Mouse (Mus musculus) kidney, postnatal 36 days (tissue): ENCODE data around the gene Ap3b1.
"Not testable (repeated sequence)": the region's sequence is repeated elsewhere in the genome, so short reads cannot be mapped to it uniquely, and the experiment has no call there.

Source experiments
- DNase-seq, 2 experiments: peaks; one replicate each; pipeline ENCODE4 v3.0.0; 2021 to 2022; ENCODE audit warnings: mixed read lengths in 2 of 2

The Ap3b1 gene

DNA sequence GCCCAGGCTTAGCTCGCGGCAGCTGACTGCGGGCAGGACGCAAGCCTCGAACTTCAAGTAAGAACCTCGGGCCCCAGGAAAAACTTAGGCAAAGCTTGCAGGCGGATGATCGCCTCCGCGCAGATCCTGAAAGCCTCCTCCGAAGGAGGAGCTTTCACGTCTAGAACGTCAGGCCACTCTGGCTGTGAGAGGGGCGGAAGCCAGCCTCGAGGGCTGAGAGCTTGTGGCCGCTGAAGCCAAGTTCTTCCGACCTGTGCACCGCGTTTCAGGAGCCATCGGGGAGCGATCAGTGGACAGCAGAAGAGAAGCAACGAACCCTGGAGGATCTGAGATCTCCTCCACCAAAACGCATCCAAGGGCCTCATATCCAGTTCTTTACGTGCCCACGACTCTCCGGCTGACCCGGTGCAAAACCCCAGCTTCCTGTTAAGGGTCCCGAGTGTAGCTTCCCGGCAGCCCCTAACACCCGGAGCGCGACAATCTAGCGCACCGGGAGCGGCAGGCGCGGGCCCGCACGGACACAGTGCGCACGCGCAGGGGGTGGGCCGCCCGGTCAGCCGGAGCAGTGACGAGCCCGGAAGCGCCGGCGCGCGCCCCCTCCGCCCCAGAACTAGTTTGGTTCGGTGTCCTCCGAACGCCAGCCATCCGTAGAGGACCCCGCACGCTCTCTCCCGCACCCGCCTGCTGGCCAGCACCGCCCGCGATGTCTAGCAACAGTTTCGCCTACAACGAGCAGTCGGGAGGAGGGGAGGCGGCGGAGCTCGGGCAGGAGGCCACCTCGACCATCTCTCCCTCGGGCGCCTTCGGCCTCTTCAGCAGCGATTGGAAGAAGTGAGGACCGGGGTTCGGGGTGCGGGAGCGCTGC lies at the start of gene Ap3b1:
Gene Ap3b1, plus strand, starts transcription at position 560 of the 865 bp plus-strand sequence.
- peak; percentile 91 to 96 for DNase-seq

DNA sequence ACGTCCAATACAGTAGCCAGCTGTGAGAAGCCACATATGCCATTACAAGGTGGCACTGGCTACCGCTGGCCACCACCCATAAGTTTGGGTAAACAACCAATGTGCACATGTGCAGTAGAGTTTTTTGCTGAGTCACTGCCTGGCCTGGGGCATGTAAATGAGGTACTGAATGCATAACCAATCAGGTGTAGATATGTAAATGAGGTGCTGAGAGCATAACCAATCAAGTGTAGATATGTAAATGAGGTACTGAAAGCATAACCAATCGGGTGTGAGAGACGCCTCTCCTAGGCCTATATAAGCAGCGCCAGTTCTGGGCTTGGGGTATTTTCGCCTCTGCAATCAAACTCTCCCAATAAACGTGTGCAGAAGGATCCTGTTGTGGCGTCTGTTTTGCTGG lies 45.9 kb upstream of the Ap3b1 start:
- not testable (repeated sequence) for DNase-seq

DNA sequence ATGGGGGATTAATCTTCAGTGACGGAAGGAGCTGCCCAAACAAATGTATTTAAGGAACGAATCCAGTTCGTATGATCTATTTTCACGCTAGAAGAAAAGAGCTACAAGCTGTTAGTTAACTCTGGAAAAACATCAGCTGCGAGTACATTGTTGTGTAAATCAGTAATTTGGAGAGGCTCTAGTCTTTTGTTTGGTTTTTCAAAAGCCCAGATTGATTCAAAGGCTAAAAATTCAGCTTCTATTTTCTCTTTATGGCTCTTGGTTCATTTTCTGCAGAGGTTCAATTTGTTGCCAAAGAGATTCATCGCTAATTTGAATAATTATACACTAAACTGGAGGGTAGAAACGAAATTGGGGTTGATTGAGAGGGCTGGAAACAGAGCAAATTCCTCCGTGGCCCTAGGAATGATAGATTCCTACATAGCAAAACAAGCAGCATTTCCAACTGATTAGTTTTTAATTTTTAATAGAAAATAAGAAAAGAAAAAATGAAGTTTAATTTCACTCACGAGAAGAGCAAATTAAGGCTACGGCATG lies 41.7 kb upstream of the Ap3b1 start:
- no peak for DNase-seq

DNA sequence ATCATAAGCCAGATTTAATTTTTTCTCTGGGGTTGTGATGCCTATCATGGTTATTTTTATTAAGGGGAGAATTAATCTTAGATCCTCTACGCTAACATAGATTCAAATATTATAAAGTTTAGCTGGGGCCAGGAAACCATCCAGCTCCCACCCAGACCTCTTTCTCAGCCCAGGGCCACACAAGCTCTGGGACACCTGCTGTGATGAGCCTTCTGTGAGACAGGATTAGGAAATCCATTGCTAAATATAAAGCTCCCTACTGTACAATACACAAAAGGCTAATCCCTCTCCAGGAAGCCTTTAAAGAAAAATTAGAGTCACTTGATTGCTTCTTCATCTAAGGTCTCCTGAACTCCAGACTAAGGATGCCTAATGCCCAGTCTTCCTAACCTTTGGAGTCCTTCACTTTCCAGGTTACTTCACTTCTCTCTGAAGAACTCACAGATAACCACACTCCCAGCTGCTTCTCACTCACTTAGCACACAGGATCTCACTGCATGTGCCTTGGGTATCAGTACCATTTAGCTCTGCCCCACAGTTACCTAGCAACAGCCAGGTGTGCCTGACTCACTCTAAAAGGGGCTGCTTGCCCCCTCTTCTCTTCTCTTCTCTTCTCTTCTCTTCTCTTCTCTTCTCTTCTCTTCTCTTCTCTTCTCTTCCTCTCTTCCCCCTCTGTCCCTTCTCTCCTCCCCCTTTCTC lies 37.5 kb upstream of the Ap3b1 start:
- DNase-seq = no peak

DNA sequence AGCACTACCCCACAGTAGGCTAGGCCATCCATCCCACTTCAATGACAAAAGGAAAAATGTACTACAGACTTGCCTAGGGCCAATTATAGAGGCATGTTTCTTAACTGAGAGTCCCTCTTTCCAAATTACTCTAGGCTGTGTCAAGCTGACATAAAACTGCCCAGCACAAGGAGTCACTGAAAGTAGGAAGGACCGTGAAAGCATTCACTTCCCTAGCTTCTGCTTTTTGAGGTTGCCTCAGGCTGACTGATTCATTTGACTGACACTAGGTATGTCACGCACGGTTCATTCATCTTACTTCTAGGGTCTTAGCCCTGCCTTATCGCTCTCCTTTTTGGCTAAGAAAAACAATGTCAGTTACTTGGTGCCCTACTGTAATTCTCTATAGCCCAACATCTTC lies 36.3 kb upstream of the Ap3b1 start:
- no peak for DNase-seq

DNA sequence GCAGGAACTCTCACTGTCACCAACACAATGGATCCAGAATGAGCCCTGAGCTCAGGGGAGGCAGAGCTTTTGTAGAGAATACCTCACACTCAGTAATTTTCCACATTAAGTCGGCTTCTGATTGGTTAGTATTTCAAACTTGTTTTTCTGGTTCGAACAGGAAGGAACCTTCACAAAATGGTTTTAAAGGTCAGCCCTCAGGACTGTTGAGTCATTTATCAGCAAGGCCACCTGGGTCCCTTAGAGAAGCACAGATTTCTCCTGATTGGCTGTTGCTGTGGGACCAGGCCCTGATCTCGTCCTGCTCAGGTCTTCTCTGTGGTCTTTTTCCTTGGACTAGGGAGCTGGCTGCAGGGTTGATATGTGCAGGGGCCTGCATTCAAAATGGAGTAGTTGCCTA lies 30.7 kb upstream of the Ap3b1 start:
- DNase-seq = peak in 1 of 2 experiments; percentile 13

DNA sequence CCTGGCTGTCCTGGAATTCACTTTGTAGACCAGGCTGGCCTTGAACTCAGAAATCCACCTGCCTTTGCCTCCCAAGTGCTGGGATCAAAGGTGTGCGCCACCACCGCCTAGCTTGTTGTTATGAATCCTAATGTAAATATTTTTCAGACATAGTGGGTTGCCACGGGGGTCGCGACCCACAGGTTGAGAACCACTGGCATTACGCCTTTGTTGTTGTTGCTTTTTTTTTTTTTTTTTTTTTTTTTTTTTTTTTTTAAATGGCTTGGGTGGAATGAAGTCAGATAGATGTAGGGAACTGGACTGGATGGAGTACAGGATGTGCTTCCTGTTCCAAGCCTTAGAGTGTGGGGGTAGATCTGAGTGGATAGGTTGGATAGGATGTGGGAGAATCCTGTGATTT lies 29.8 kb upstream of the Ap3b1 start:
- DNase-seq = not testable (repeated sequence)

DNA sequence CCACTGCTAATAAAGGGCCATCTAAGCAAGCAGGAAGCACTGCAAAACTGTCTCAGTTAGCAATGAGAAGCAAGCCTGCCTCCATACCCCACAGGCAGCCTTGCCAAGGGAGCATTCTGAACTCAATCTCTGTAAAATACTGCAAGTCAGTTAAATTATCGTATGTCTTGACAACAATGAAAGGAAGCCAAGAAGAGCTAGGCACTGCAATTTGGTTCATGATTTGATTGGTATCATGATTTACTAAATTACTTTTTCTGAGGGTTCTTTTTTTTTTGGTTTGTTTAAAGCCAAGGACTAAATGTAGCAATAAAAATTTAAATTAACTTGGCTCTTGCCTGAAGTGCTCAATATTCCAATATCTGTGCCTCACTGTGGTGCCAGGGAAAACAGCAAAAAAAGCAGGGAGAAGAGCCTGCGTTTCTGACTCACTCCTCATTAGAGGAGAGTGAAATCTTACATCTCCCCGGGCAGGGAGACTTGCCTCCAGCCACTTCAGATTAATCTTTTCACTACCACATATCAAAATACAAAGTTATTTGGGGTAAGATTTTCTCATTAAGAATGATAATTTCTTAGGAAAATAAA lies 28.3 kb upstream of the Ap3b1 start:
- no peak for DNase-seq

DNA sequence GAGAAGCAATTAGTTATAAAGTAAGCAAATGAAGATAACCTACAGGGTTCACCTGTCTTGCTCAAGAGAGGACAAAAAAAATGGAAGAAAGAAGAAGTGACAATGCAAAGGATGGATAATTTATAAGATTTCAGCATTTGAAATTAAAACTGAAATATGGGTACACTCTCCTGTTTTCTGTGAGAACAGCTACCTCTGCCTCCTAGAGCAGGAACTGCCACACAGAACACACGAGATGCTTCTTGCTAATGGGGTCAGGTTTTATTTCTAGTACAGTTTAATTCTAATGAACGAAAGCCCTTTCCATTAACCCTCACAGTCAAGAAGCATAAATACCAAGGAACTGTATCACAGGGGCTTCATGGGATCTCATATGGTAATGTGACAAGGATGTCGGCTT lies 20.4 kb upstream of the Ap3b1 start:
- no peak for DNase-seq

DNA sequence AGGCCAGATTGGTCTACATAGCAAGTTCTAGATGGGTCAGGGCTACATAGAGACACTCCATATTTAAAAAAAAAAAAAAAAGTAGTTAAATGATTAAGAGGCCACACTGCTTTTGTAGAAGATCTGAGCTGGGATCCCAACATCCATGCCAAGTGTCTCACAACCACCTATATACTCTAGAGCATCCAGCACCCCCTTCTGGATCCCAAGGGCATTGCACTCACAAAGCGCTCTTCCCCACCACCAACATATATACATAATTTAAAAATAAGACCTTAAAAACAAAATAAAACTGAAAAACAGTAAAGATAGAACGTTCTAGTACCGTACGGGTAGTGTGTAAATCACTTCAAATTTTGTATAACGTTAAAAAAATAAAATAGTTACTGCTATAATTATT lies 15.6 kb upstream of the Ap3b1 start:
- no peak for DNase-seq

DNA sequence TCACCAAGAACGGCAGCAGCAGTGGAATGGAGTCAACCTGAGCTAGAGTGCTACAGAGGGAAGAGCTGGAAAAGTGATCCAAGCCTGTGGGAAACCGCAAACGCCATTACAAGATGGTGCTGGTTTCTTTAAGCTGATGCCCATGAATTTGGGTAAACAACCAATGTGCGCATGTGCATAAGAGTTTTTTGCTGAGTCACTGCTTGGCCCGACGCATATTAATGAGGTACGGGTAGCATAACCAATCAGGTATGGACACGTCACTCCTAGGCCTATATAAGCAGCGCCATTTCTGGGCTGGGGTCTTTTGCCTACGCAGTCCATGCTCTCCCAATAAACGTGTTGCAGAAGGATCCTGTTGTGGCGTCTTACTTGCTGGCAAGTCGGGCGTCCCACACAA lies 14.2 kb upstream of the Ap3b1 start:
- not testable (repeated sequence) for DNase-seq

DNA sequence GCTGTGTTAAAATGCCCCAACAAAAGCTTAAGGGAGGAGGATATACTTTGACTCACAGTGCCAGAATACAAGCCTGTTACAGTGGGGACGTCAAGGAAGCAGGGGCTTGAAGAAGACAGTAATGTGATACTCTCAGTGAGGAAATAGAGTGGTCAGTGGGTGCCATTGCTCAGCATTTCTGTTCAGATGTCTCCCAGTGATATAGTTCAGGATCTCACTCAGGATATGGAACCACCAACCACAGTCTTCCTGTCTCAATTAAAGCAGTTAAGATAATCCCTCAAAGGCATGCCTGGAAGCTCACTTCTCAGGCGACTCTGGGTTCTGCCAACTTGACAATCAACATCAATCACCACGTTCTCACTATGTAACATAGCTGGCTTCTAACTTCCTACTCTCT lies 4.2 kb upstream of the Ap3b1 start:
- no peak for DNase-seq

DNA sequence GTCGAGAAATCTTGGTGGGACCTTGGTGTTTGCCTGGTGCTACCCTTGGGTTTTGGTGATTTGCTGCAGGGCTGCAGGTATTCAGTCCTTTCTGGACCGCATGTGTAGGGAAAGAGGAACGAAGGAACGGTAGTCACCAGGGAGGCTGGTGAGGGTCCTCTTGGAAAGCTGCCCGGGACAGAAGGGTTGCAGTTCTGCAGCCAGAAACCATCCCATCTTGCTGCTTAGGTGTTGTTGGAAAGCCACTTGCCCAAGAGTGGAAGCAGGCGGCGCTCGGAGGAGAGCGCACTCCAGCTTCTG lies 709 bp upstream of the Ap3b1 start:
- no peak for DNase-seq

DNA sequence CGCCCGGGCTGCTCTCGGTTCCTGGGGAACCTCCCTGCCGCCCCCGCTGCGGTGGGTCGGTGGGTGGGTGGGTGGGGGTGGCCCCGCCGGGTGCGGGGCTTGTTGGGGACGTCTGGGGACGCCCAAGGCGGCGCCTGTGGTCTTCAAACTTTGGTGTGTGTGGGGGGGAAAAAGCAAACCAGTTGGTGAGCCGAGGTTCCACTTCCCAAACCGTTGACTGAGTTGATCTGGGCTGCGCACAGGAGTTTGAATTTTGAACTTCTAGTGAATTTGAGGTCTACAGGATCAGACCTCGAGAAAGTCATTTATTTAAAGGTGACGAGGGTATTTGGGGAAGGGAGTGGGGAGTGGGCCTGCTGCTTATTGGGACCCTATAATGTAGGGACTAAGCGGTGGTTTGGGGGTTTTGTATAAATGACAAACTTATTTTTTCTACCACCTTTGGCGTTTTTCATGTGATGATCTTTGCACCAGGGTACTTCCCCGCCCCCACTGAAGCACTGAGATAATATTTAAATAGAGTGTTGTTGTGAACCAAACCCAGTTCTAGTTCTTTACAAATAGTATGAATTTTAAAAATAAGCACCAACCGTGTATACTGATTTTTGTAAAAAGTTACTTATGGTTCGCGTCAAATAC lies 641 bp downstream of the Ap3b1 start:
- peak; percentile 37 to 60 for DNase-seq

DNA sequence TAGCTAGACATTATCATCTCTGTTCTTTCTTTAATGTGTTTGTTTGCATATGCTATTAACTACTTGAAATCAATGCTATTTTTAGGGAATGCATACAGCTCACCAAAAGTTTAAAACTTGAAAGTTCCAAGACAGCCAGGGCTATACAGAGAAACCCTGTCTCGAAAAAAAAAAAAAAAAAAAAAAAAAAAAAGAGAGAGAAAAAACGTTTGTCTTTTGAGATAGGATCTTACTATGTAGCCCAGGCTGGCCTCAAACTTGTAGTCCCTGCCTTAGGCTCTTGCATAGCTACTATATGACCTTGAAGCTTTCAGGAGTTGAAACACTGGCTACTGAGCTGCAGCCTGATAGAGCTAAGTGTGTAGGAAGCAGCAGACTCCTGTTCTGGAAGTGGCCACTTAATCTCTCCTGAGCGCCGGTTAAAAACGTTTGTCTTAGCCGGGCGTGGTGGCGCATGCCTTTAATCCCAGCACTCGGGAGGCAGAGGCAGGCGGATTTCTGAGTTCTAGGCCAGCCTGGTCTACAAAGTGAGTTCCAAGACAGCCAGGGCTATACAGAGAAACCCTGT lies 2.3 kb downstream of the Ap3b1 start:
- DNase-seq = not testable (repeated sequence)

DNA sequence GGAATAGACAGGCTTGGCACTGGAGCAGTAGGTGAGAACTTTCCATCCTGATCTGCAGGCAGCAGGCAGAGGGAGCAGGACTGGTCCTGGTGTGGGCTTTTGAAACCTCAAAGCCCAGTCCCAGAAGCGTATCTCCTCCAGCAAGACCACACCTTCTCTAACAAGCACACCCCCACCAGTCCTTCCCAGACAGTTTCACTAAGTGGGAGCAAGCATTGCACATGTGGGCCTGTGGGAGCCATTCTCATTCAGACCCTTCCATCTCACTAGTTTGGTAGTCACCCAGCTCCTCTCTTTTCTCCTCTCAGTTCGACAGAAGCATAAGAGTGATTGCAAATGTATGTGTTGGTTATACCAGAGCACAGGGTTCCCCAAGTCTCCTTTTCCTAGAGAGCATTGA lies 5.6 kb downstream of the Ap3b1 start:
- no peak for DNase-seq

DNA sequence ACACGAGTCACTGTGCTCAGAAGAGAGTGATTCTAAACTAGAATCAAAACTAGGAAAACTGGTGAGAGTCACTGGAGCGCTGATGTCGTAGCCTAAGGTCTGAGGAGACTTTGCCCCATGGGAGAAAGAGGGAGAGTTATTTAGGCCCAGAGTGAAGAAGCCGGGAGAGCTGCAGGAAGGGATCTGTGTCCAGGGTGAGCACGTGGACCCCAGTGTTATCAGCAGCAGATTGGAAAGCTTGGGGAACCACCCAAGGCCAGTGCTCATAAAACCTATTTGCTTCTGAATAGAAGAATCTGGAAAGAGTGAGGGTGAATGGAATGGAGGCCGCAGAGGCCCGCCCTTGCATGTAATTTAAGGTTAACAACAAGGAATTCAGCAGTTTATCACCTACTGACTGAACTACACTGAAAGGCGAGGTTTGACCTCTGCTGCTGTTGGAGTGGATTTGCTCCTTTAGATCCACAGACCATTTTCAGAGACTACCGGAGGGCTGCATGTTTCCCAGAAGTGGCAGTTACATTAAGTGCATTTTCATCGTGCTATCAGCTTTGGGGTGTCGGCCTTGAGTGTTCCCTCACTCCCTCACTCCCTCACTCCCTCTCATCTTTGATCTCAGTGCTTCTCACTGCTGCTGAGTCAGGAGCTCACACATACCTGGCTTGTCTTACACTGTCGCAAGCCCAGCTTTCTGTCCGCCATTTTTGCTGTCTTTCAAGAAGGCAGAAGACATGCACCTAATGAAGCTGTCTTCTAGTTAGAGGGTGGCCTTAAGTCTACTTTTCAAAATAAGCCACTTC lies 6.5 kb downstream of the Ap3b1 start:
- no peak for DNase-seq

DNA sequence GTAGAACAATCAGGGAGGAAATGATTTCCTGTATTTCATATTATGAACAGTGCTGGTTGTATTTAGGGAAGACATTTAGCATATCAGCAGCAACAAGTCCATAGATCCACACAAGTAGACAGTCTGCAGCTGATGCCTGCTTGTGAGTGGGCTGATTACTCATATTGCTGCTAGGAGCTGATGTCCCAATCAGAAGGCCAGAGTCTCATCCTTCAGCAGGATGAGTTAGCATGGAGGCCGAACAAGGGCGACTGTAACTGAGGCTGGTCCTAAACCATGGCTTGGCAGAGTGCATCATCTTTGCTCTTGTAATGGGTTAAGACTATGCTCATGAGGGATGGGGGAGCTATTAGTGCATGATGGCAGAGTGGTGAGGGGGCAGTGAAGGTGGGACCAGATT lies 9.1 kb downstream of the Ap3b1 start:
- no peak for DNase-seq

DNA sequence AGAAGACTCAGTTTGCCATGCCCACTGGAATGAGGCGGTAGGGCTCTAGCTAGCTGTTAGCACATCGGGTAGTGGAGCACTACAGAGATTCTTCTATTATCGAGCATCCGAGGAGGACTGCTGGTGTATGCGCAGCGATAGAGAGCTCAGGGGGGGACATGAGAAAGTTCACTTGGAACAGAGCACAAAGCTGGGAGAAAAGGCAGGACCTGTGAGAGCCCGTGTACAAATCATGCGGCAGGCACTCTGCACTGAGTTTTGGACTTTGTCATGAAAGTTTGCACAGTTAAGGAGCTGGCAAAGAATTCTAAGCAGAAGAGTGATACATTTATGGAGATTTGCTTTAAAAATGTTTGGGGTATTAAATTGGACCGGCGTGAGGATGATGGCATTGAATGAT lies 11.8 kb downstream of the Ap3b1 start:
- peak; percentile 39 to 48 for DNase-seq

DNA sequence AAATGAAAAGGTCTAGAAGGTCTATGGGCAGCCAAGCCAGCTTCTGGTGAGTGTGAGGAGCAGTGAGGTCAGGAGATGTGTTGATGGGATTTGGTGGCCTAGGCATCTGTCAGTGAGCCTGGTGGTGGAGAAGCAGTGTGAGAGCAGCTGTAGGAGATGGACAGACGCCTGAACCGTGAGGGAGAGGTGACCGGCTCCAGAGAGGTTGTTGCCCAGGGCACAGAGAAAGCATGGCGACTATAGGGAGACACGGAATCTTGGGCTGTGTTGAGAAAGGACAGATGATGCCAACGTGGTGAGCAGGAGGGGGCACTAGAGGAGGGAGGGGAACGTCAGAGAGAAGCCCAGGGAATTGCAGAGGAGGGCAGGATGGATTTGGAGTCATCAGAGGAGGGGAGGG lies 13.3 kb downstream of the Ap3b1 start:
- no peak for DNase-seq

DNA sequence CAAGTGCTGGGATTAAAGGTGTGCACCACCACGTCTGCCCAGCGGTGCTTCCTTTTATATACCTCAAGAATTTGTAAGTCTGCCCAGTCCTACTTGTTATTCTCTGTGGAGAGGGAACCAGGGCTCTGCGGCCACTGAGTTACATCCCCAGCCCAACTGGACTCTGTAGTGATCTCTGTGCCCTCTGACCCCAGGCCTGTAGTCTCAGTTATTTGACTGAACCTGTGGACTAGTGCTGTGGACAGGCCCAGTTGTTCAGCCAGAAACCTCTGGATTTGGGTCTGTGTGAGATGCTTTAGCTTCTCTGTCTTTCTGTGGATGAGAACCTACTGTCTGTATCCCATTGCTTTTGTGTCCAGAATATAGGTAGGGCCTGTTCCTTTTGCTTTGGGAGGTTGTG lies 15.4 kb downstream of the Ap3b1 start:
- DNase-seq = no peak
